Mouse (Mus musculus): Measurements from ENCODE around the gene Zfp689. TPM values are rescaled to one million over a fixed set of nuclear protein-coding genes. Genes with fewer than 3 reads are reported as not detected.

The Zfp689 gene
- polyA plus RNA-seq, 1 experiment from 2014 or later = 12.6 TPM

GRCm38 (mm10) chr7:127393944-127394333 is 55.0 kb downstream of the Zfp689 start:
- Histone ChIP-seq H3K9me3 (ENCODE audit: control insufficient read depth, low read length) (no peaks in the 10 kb centered on the region), H3K9ac (ENCODE audit: low read length) (peak overlapping the region; percentile 62), H3K4me1 (ENCODE audit: control insufficient read depth, insufficient read depth, low read length) (peaks cover 9% of the 10 kb centered on the region), H3K4me3 (ENCODE audit: low read depth, low read length) (peak overlapping the region; percentile 66), H3K4me2 (peak overlapping the region; percentile 82), H3K27me3 (ENCODE audit: control insufficient read depth, insufficient read depth, low read length) (no peaks in the 10 kb centered on the region), H3K36me3 (ENCODE audit: control insufficient read depth, insufficient read depth, low read length) (peaks cover 3% of the 10 kb centered on the region; the same call in 1 of the 2 replicates), H3K27ac (ENCODE audit: low read depth, low read length) (no peak overlapping the region; the same call in 1 of the 2 replicates)
- DNase-seq (ENCODE audit: low spot score, missing footprints) (no peak), ATAC-seq (ENCODE audit: low FRiP score) (no peak)
- 27% methylated on average over 7 of the region's 7 CpGs for WGBS

GRCm38 (mm10) chr7:127393157-127393943 is 55.6 kb downstream of the Zfp689 start, which contains the start of gene E430018J23Rik:
Gene E430018J23Rik, minus strand, starts transcription at chr7:127393629.
- H3K4me3 ChIP-seq (ENCODE audit: low read depth, low read length) = peak within 1 kb of the TSS; percentile 66
- H3K27ac ChIP-seq (ENCODE audit: low read depth, low read length) = peak within 1 kb of the TSS; percentile 57
- ATAC-seq (ENCODE audit: low FRiP score) (peak; percentile 95), DNase-seq (ENCODE audit: low spot score, missing footprints) (peak; percentile 99)
- H3K9me3 ChIP-seq (ENCODE audit: control insufficient read depth, low read length) = no peaks in the 10 kb centered on the region
- H3K27me3 ChIP-seq (ENCODE audit: control insufficient read depth, insufficient read depth, low read length) = no peaks in the 10 kb centered on the region
- under 1% methylated on average over 45 of the region's 45 CpGs for WGBS
- H3K4me2 ChIP-seq = peak within 1 kb of the TSS; percentile 82
- H3K9ac ChIP-seq (ENCODE audit: low read length) = peak within 1 kb of the TSS; percentile 87
- H3K4me1 ChIP-seq (ENCODE audit: control insufficient read depth, insufficient read depth, low read length) = peaks cover 9% of the 10 kb centered on the region
- H3K36me3 ChIP-seq (ENCODE audit: control insufficient read depth, insufficient read depth, low read length) = peaks cover 3% of the 10 kb centered on the region; the same call in 1 of the 2 replicates

GRCm38 (mm10) chr7:127392251-127392824 is 56.6 kb downstream of the Zfp689 start:
- DNase-seq (ENCODE audit: low spot score, missing footprints) = peak; percentile 82
- 83% methylated on average over 8 of the region's 8 CpGs for WGBS
- Histone ChIP-seq H3K4me1 (ENCODE audit: control insufficient read depth, insufficient read depth, low read length) (peaks cover 9% of the 10 kb centered on the region), H3K27ac (ENCODE audit: low read depth, low read length) (no peak overlapping the region), H3K4me3 (ENCODE audit: low read depth, low read length) (no peak overlapping the region), H3K9me3 (ENCODE audit: control insufficient read depth, low read length) (no peaks in the 10 kb centered on the region), H3K27me3 (ENCODE audit: control insufficient read depth, insufficient read depth, low read length) (no peaks in the 10 kb centered on the region), H3K9ac (ENCODE audit: low read length) (peak overlapping the region; percentile 87), H3K4me2 (peak overlapping the region; percentile 82), H3K36me3 (ENCODE audit: control insufficient read depth, insufficient read depth, low read length) (peaks cover 3% of the 10 kb centered on the region; the same call in 1 of the 2 replicates)
- no peak for ATAC-seq (ENCODE audit: low FRiP score)

Small RNA genes within 50 kb of the gene (microRNA-seq; reads per million reads assigned to microRNA genes)
- gene Gm47278 = not detected
- 0.76 reads per million for gene Mir7060

Other genes with a start within 250 kb of the Zfp689 start
- 16.9 and 19.3 TPM in 2 replicates for gene Tbc1d10b, start 240.7 kb downstream of the Zfp689 start, polyA plus RNA-seq (2014; fragmentation: Nextera tagmentation; extraction: Ambion mirVana)
- gene Mylpf, start 240.3 kb downstream of the Zfp689 start, polyA plus RNA-seq (2014; fragmentation: Nextera tagmentation; extraction: Ambion mirVana) = 11.7 and 13.2 TPM in 2 replicates
- 30.3 and 32.4 TPM in 2 replicates for gene Zfp553, start 216.1 kb downstream of the Zfp689 start, polyA plus RNA-seq (2014; fragmentation: Nextera tagmentation; extraction: Ambion mirVana)
- 24.6 and 29.8 TPM in 2 replicates for gene Sept1, start 216.0 kb downstream of the Zfp689 start, polyA plus RNA-seq (2014; fragmentation: Nextera tagmentation; extraction: Ambion mirVana)
- gene Zfp771, start 204.9 kb downstream of the Zfp689 start, polyA plus RNA-seq (2014; fragmentation: Nextera tagmentation; extraction: Ambion mirVana) = 49.3 and 54.0 TPM in 2 replicates
- gene Dctpp1, start 188.4 kb downstream of the Zfp689 start, polyA plus RNA-seq (2014; fragmentation: Nextera tagmentation; extraction: Ambion mirVana) = 235 and 254 TPM in 2 replicates
- 79.0 and 84.5 TPM in 2 replicates for gene Sephs2, start 175.1 kb downstream of the Zfp689 start, polyA plus RNA-seq (2014; fragmentation: Nextera tagmentation; extraction: Ambion mirVana)
- gene Itgal, start 152.9 kb downstream of the Zfp689 start, polyA plus RNA-seq (2014; fragmentation: Nextera tagmentation; extraction: Ambion mirVana) = 0.63 and 0.69 TPM in 2 replicates
- 5.8 and 7.5 TPM in 2 replicates for gene Zfp768, start 103.6 kb downstream of the Zfp689 start, polyA plus RNA-seq (2014; fragmentation: Nextera tagmentation; extraction: Ambion mirVana)
- 6.4 and 6.5 TPM in 2 replicates for gene Zfp747, start 73.1 kb downstream of the Zfp689 start, polyA plus RNA-seq (2014; fragmentation: Nextera tagmentation; extraction: Ambion mirVana)
- gene 9130019O22Rik, start 62.0 kb downstream of the Zfp689 start, polyA plus RNA-seq (2014; fragmentation: Nextera tagmentation; extraction: Ambion mirVana) = 6.1 and 6.5 TPM in 2 replicates
- gene E430018J23Rik, start 55.5 kb downstream of the Zfp689 start, polyA plus RNA-seq (2014; fragmentation: Nextera tagmentation; extraction: Ambion mirVana) = 5.0 and 6.4 TPM in 2 replicates
- 6.8 and 7.1 TPM in 2 replicates for gene Zfp764, start 42.3 kb downstream of the Zfp689 start, polyA plus RNA-seq (2014; fragmentation: Nextera tagmentation; extraction: Ambion mirVana)
- 32.7 and 34.5 TPM in 2 replicates for gene Zfp688, start 27.1 kb downstream of the Zfp689 start, polyA plus RNA-seq (2014; fragmentation: Nextera tagmentation; extraction: Ambion mirVana)
- 70.3 and 72.4 TPM in 2 replicates for gene Prr14, start 10.5 kb upstream of the Zfp689 start, polyA plus RNA-seq (2014; fragmentation: Nextera tagmentation; extraction: Ambion mirVana)
- 9.8 and 10.7 TPM in 2 replicates for gene Fbrs, start 30.0 kb upstream of the Zfp689 start, polyA plus RNA-seq (2014; fragmentation: Nextera tagmentation; extraction: Ambion mirVana)
- 49.6 and 52.1 TPM in 2 replicates for gene Srcap, start 62.8 kb upstream of the Zfp689 start, polyA plus RNA-seq (2014; fragmentation: Nextera tagmentation; extraction: Ambion mirVana)
- 19.2 and 20.2 TPM in 2 replicates for gene Gm42715, start 70.4 kb upstream of the Zfp689 start, polyA plus RNA-seq (2014; fragmentation: Nextera tagmentation; extraction: Ambion mirVana)
- gene Tmem265, start 112.2 kb upstream of the Zfp689 start, polyA plus RNA-seq (2014; fragmentation: Nextera tagmentation; extraction: Ambion mirVana) = 4.0 and 8.4 TPM in 2 replicates
- 55.1 and 56.2 TPM in 2 replicates for gene Phkg2, start 124.2 kb upstream of the Zfp689 start, polyA plus RNA-seq (2014; fragmentation: Nextera tagmentation; extraction: Ambion mirVana)
- 13.4 and 15.8 TPM in 2 replicates for gene Ccdc189, start 139.4 kb upstream of the Zfp689 start, polyA plus RNA-seq (2014; fragmentation: Nextera tagmentation; extraction: Ambion mirVana)
- gene Rnf40, start 139.6 kb upstream of the Zfp689 start, polyA plus RNA-seq (2014; fragmentation: Nextera tagmentation; extraction: Ambion mirVana) = 36.5 and 39.2 TPM in 2 replicates
- gene Zfp629, start 166.6 kb upstream of the Zfp689 start, polyA plus RNA-seq (2014; fragmentation: Nextera tagmentation; extraction: Ambion mirVana) = 32.1 and 34.4 TPM in 2 replicates

All from midbrain, embryonic 11.5 days (tissue).